Mouse (Mus musculus) gastrocnemius, adult 2 months (tissue): ENCODE results near the gene Gm5105. TPM values are rescaled to one million over a fixed set of nuclear protein-coding genes. Genes with fewer than 3 reads are reported as not detected.

ENCODE experiments used
- DNase-seq: peaks from one replicate; pipeline ENCODE4 v3.0.0; 2022
- H3K27ac ChIP-seq: fragments of 200-600 bp; 2 replicates; pipeline ENCODE4 v1.8.1; 2022; ENCODE audit warnings: mild to moderate bottlenecking
- H3K4me3 ChIP-seq: fragments of 200-600 bp; 2 replicates; pipeline ENCODE4 v1.8.1; 2022; ENCODE audit warnings: mild to moderate bottlenecking, moderate library complexity
- CTCF ChIP-seq: fragments of 200-600 bp; IDR thresholded peaks from 2 replicates; pipeline ENCODE4 v1.8.1; 2022; ENCODE audit warnings: antibody characterized with exemption, mild to moderate bottlenecking, moderate library complexity
- intact Hi-C: fragments of 180-260 bp; cut with DNase I; formaldehyde crosslinking; loops from one replicate; pipeline ENCODE4 v1.15.1; 2025
- long read RNA-seq, 2 experiments: library from polyadenylated mRNA; stranded (forward); transcript quantifications; one replicate each; pipeline ENCODE4 v2.0.0; 2021
- total RNA-seq, 2 experiments: library from RNA; stranded (reverse); gene quantifications; 2 replicates each; pipeline ENCODE4 v1.2.3; 2021

Gene Gm5105
- 1 to 10 TPM; 1.3 to 1.8 TPM for total RNA-seq
- long read RNA-seq, experiment 1, partial matches to known transcripts = 0 of 2 reads
- long read RNA-seq, experiment 1, other reads (novel, unspliced or antisense) = 2 of 2 reads
- long read RNA-seq, experiment 2, partial matches to known transcripts = 0 of 3 reads
- long read RNA-seq, experiment 2, other reads (novel, unspliced or antisense) = 3 of 3 reads

GRCm38 (mm10) chr3:138067288-138067687 is at the start of gene Gm5105:
Gm5105 (minus strand) TSS chr3:138067388.
- H3K4me3 ChIP-seq = peak within 1 kb of the TSS; percentile 75
- no peak for TF ChIP-seq CTCF
- DNase-seq = no peak
- peak within 1 kb of the TSS; percentile 97 for H3K27ac ChIP-seq
- intact Hi-C loops = loop anchor here (1.0 to 2.0 kb wide), 2 partner anchors 38 to 75 kb away; no protein-coding TSS in a partner anchor

GRCm38 (mm10) chr3:138116871-138117270 is 49.7 kb upstream of the Gm5105 start:
- TF ChIP-seq CTCF = no peak
- Histone ChIP-seq H3K4me3 (no peak overlapping the region), H3K27ac (peak overlapping the region; percentile 70)
- DNase-seq = peak; percentile 74
- intact Hi-C loops = no loop called here

- TF ChIP-seq CTCF = no peak
- intact Hi-C loops = no loop called here
- peak overlapping the region; percentile 46 for H3K4me3 ChIP-seq
- DNase-seq = no peak
- H3K27ac ChIP-seq = no peak overlapping the region
Observed at GRCm38 (mm10) chr3:138114106-138114505, 46.9 kb upstream of the Gm5105 start.

GRCm38 (mm10) chr3:138110910-138111782 is 44.0 kb upstream of the Gm5105 start:
- no peak for TF ChIP-seq CTCF
- Histone ChIP-seq H3K27ac (no peak overlapping the region), H3K4me3 (no peak overlapping the region)
- intact Hi-C loops = no loop called here
- DNase-seq = no peak

GRCm38 (mm10) chr3:138106887-138107286 is 39.7 kb upstream of the Gm5105 start:
- no peak for TF ChIP-seq CTCF
- H3K27ac ChIP-seq = no peak overlapping the region
- no peak overlapping the region for H3K4me3 ChIP-seq
- intact Hi-C loops = no loop called here
- no peak for DNase-seq

DNA sequence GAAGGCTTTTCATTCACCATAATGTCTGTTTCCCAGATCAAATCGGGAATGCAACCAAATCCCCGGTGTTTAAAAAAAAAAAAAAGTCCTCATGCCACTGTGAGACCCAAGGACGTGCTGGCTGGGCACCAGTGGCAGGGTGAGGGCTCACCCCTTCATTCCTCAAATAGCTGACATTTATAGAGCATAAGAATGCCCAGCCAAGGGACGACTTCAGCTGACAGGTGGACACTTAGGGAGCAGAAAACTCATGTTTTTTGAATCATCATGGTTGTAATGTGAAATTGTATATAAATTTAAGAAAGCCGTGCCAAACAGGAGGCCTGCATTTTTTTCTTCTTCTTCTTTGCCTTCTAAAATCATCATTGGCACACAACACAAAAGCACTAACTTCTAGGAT is 37.9 kb upstream of the Gm5105 start:
- Histone ChIP-seq H3K27ac (no peak overlapping the region), H3K4me3 (no peak overlapping the region)
- no peak for TF ChIP-seq CTCF
- intact Hi-C loops = no loop called here
- no peak for DNase-seq

DNA sequence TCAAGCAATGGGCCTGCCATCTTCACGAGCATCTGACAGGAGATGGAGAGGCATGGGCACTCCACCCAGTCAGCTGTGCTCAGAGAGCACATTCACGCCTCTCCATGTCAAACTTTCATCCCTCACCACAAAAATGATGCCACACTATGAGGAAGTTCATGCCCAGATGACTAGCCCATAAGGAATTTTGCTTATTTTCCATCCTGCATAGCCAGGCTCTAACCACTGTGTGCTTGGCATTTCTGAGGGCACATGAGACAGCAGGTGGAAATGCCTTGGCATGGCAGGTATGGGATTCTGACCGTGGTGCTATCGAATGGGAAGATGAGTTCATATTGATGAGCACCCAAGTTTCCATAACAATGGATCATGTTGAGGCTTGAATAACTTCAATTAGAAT is 36.5 kb upstream of the Gm5105 start:
- no peak for DNase-seq
- Histone ChIP-seq H3K4me3 (no peak overlapping the region), H3K27ac (no peak overlapping the region)
- intact Hi-C loops = no loop called here
- TF ChIP-seq CTCF = no peak

DNA sequence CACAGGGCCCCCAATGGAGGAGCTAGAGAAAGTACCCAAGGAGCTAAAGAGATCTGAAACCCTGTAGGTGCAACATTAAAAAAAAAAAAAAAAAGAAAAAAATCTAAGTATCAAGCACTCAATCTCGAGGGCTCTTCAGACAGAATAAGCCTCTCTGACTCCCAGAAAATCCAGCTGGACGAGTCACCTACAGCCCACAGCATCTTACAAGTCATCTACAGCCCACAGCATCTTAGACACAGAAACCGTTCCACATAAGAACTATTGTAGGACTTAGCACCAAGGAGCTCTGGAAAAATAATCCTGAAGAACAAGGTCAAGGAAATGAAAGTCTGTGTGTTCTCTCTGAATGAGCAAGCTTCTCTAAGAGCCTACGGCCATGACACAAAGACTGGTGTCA is 34.7 kb upstream of the Gm5105 start:
- no peak overlapping the region for H3K27ac ChIP-seq
- H3K4me3 ChIP-seq = no peak overlapping the region
- no peak for TF ChIP-seq CTCF
- DNase-seq = no peak
- intact Hi-C loops = no loop called here

DNA sequence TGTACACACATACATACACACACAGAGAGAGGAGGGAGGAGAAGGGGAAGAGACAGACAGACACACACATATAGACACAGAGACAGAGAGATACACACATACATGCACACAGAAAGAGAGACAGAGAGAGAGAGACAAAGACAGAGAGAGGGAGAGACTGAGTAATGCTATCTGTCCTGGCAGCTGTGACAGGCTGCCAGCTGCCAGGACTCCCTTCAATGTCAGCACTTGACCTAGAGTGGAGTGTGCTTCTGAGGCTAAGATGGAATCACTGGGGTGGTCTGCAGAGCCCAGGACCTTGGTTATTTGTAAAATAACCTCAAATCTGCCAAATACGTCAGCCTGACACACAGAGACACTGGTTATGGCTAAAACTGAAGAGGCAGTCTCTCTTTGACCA is 30.5 kb upstream of the Gm5105 start:
- no peak overlapping the region for H3K4me3 ChIP-seq
- no peak for TF ChIP-seq CTCF
- peak overlapping the region; percentile 24; the same call in 1 of the 2 replicates for H3K27ac ChIP-seq
- intact Hi-C loops = no loop called here
- peak; percentile 56 for DNase-seq

DNA sequence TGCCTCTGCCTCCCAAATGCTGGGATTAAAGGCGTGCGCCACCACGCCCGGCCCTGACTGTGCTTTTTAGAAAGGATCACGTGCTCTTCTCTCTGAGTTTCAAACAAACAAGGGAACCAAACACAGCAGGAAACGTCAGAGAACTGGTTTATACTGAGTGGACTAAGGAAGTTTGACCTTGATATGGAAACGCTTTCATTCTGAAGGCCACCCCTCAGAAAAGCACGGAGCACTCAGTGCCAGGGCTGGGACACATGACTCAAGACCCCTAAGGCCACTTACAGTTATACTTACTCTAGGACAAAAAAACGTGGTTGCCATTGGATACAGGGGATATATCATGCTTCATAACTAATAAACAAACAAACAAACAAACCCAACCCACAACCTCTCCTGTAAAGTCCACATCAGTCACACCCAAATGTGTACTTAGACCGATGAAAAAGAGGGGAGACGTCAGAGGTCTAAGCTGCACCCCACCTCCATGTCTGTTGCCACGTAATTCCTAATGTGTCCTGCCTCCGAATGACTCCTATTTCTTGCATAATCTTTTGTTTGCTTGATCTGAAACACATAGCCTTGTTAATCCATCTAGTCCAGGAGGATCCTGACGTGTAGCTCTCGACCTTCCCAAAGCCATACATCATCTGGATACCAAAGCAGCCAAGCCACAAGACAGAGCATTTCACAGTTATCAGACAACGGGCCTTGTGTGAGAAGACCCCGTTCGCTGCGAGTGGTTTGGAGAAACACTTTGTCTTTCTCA is 29.3 kb upstream of the Gm5105 start:
- no peak overlapping the region for H3K27ac ChIP-seq
- intact Hi-C loops = no loop called here
- no peak for TF ChIP-seq CTCF

GRCm38 (mm10) chr3:138095718-138096117 is 28.5 kb upstream of the Gm5105 start:
- intact Hi-C loops = no loop called here

More for the DNA sequence above, 29.3 kb upstream of the Gm5105 start:
- no peak for DNase-seq
- no peak overlapping the region for H3K4me3 ChIP-seq

GRCm38 (mm10) chr3:138095301-138095700 is 28.1 kb upstream of the Gm5105 start:
- Histone ChIP-seq H3K4me3 (no peak overlapping the region), H3K27ac (no peak overlapping the region)
- TF ChIP-seq CTCF = no peak
- no peak for DNase-seq
- intact Hi-C loops = no loop called here

More at GRCm38 (mm10) chr3:138095718-138096117, 28.5 kb upstream of the Gm5105 start:
- H3K4me3 ChIP-seq = 0 out of 2 replicates have a peak overlapping the region, but pooled peaks have one; percentile 6
- no peak for TF ChIP-seq CTCF
- no peak for DNase-seq
- H3K27ac ChIP-seq = no peak overlapping the region

DNA sequence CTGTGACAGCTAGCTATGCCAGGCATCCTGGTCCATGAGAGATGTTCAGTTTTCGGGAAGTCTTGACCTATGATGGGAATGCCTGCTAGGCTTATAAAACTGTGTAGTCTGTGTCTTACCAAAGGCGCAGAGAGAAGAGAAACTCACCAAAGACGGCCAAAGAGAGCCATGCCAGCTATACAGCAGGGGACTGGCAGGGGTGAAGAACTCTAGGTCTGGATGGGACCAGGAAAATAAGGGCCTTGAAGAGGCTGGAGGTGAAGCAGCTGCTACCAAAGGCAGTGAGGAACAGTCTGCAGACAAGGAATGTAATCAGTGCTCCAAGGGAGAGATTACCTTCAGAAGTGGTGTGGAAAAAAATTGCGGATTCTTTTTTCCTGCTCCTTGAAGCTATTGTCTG is 16.7 kb upstream of the Gm5105 start:
- no peak overlapping the region for H3K27ac ChIP-seq
- no peak for TF ChIP-seq CTCF
- no peak overlapping the region for H3K4me3 ChIP-seq
- DNase-seq = no peak
- intact Hi-C loops = no loop called here
